ENCODE assay signal across 9 mouse cellular contexts in genomic region chr11:102146005-102146404, GRCm38 (mm10). TPM values are rescaled to one million over a fixed set of nuclear protein-coding genes. Genes with fewer than 3 reads are reported as not detected.
DNase-seq lines count a peak whose midpoint lies in the region; ATAC-seq and TF ChIP-seq lines count a peak whose summit lies in the region.
"Had no signal": no experiment of that assay in that cellular context is flagged by ENCODE, and none has a peak within 500 bp of the region (broad histone marks: within the 10 kb centered on the region; RNA-seq: fewer than 3 reads in every experiment).

No protein-coding gene starts in this region.

- H3K36me3 ChIP-seq in lung, embryonic 14.5 days (ENCODE audit: insufficient read depth), result no peaks in the 10 kb centered on the region
- H3K36me3 ChIP-seq in embryonic facial prominence, embryonic 10.5 days (replicated peaks), result no peaks in the 10 kb centered on the region

- H3K4me1 ChIP-seq in lung, embryonic 14.5 days (ENCODE audit: insufficient read depth), result peaks cover 4% of the 10 kb centered on the region; the same call in 1 of the 2 replicates
- H3K4me1 ChIP-seq in embryonic facial prominence, embryonic 10.5 days, result peaks cover 31% of the 10 kb centered on the region

- peak; percentile 18 for DNase-seq in lung, embryonic 14.5 days
- no peak for DNase-seq in lung, postnatal 14 days
- DNase-seq in embryonic facial prominence, embryonic 10.5 days (ENCODE audit: low spot score), result peak; percentile 32
- peak; percentile 27 to 36 for DNase-seq in kidney, adult 8-10 months
- peak; percentile 22 for DNase-seq in neural tube, embryonic 10.5 days (ENCODE audit: extremely low spot score, low spot score)
- no peak for DNase-seq in cerebellum, adult 9-11 months
- DNase-seq in gastrocnemius, postnatal 4 days (ENCODE audit: low spot score in 2 of 2), result no peak
- DNase-seq in cerebellum, postnatal 4 days (ENCODE audit: low spot score in 2 of 2), result no peak

- H3K27ac ChIP-seq in lung, embryonic 14.5 days (ENCODE audit: low read depth), result no peak overlapping the region
- H3K27ac ChIP-seq in embryonic facial prominence, embryonic 10.5 days (replicated peaks), result no peak overlapping the region

- peaks cover 51% of the 10 kb centered on the region for H3K27me3 ChIP-seq in lung, embryonic 14.5 days (ENCODE audit: insufficient read depth, low read length)
- H3K27me3 ChIP-seq in embryonic facial prominence, embryonic 10.5 days (replicated peaks; ENCODE audit: low read depth, poor library complexity, severe bottlenecking), result peaks cover 83% of the 10 kb centered on the region

- H3K9ac ChIP-seq in lung, embryonic 14.5 days, result no peak overlapping the region

- no peak for TF ChIP-seq CTCF in lung, embryonic 14.5 days (IDR thresholded peaks at IDR 0.05; ENCODE audit: low read depth)

- no peak for ATAC-seq in lung, embryonic 14.5 days (ENCODE audit: insufficient read depth)

- H3K4me2 ChIP-seq in lung, embryonic 14.5 days, result peak overlapping the region; percentile 59

- peak overlapping the region; percentile 31 for H3K4me3 ChIP-seq in lung, embryonic 14.5 days (ENCODE audit: low read depth, low read length)
- H3K4me3 ChIP-seq in embryonic facial prominence, embryonic 10.5 days, result peak overlapping the region; percentile 53

- 5% methylated on average over 16 of the region's 16 CpGs for WGBS in lung, embryonic 14.5 days
- WGBS in embryonic facial prominence, embryonic 10.5 days, result 5% methylated on average over 16 of the region's 16 CpGs

- H3K9me3 ChIP-seq in lung, embryonic 14.5 days (ENCODE audit: low read depth, low read length), result no peaks in the 10 kb centered on the region
- H3K9me3 ChIP-seq in embryonic facial prominence, embryonic 10.5 days, result no peaks in the 10 kb centered on the region

RNA-seq across cellular contexts. Expression of gene Nags, which starts 0.7 kb away (rescaled TPM):
- not detected in 2 replicates for polyA plus RNA-seq in lung, embryonic 14.5 days (2014; fragmentation: Nextera tagmentation; extraction: Ambion mirVana)
- polyA plus RNA-seq in embryonic facial prominence, embryonic 10.5 days (2016; fragmentation: Nextera tagmentation; extraction: Ambion mirVana), result not detected in 2 replicates
- under 1 TPM in 1 of 2 experiments, not detected in 1; 0.13 TPM for total RNA-seq in gastrocnemius, postnatal 4 days (2021)

RNA-seq across cellular contexts. Expression of gene Tmem101, which starts 10.2 kb away (rescaled TPM):
- 26.3 and 26.8 TPM in 2 replicates for polyA plus RNA-seq in lung, embryonic 14.5 days (2014; fragmentation: Nextera tagmentation; extraction: Ambion mirVana)
- polyA plus RNA-seq in embryonic facial prominence, embryonic 10.5 days (2016; fragmentation: Nextera tagmentation; extraction: Ambion mirVana), result 35.0 and 38.0 TPM in 2 replicates
- total RNA-seq in gastrocnemius, postnatal 4 days (2021), result 10 to 100 TPM; 15.1 to 16.1 TPM

RNA-seq across cellular contexts. Expression of gene Pyy, which starts 38.4 kb away (rescaled TPM):
- not detected in 2 replicates for polyA plus RNA-seq in lung, embryonic 14.5 days (2014; fragmentation: Nextera tagmentation; extraction: Ambion mirVana)
- 0.32 and 0.49 TPM in 2 replicates for polyA plus RNA-seq in embryonic facial prominence, embryonic 10.5 days (2016; fragmentation: Nextera tagmentation; extraction: Ambion mirVana)
- total RNA-seq in gastrocnemius, postnatal 4 days (2021), result not detected
- polyA plus RNA-seq: spleen, adult 2 months had no signal

RNA-seq across cellular contexts. Expression of gene Lsm12, which starts 39.1 kb away (rescaled TPM):
- polyA plus RNA-seq in lung, embryonic 14.5 days (2014; fragmentation: Nextera tagmentation; extraction: Ambion mirVana), result 93.2 and 109 TPM in 2 replicates
- polyA plus RNA-seq in embryonic facial prominence, embryonic 10.5 days (2016; fragmentation: Nextera tagmentation; extraction: Ambion mirVana), result 145 and 155 TPM in 2 replicates
- total RNA-seq in gastrocnemius, postnatal 4 days (2021), result 10 to 100 TPM; 75.1 to 78.3 TPM

RNA-seq across cellular contexts. Expression of gene G6pc3, which starts 43.4 kb away (rescaled TPM):
- polyA plus RNA-seq in lung, embryonic 14.5 days (2014; fragmentation: Nextera tagmentation; extraction: Ambion mirVana), result 31.0 and 34.5 TPM in 2 replicates
- 38.2 and 39.6 TPM in 2 replicates for polyA plus RNA-seq in embryonic facial prominence, embryonic 10.5 days (2016; fragmentation: Nextera tagmentation; extraction: Ambion mirVana)
- 10 to 100 TPM; 28.1 to 32.0 TPM for total RNA-seq in gastrocnemius, postnatal 4 days (2021)

Comparison
In these comparisons a context has a peak if more than half of its experiments do, and no peak if none do; other contexts are left out.
1. DNase-seq: peak in lung, embryonic 14.5 days (single experiment), embryonic facial prominence, embryonic 10.5 days (single experiment), kidney, adult 8-10 months (2 of 2) and neural tube, embryonic 10.5 days (single experiment); none in lung, postnatal 14 days (single experiment), cerebellum, adult 9-11 months (single experiment), gastrocnemius, postnatal 4 days (0 of 2) and cerebellum, postnatal 4 days (0 of 2).